Mouse (Mus musculus) bone marrow macrophage, adult 2 months (primary cell): ENCODE measurements around the gene Ppp1r9a.

ENCODE experiments used
- CTCF ChIP-seq: IDR thresholded peaks from 2 replicates; pipeline ENCODE4 v1.5.1; 2012; ENCODE audit warnings: low read depth, mild to moderate bottlenecking, low read length, moderate library complexity
- POLR2A ChIP-seq: IDR thresholded peaks from 2 replicates; pipeline ENCODE4 v1.6.1; 2012; ENCODE audit warnings: mild to moderate bottlenecking, low read depth, low read length, borderline replicate concordance

- TF ChIP-seq CTCF: no peak
- no peak for TF ChIP-seq POLR2A
Observed at GRCm38 (mm10) chr6:4902674-4903324, at the start of gene Ppp1r9a.
